ENCODE assay signal across 10 mouse cellular contexts in genomic region chr14:96518954-96519682, GRCm38 (mm10). TPM values are rescaled to one million over a fixed set of nuclear protein-coding genes. Genes with fewer than 3 reads are reported as not detected.
A peak's percentile ranks its signal among the peaks of the same experiment; 100 is the strongest.
DNase-seq lines count a peak whose midpoint lies in the region; TF ChIP-seq lines count a peak whose summit lies in the region.
"Had no signal": no experiment of that assay in that cellular context is flagged by ENCODE, and none has a peak within 500 bp of the region (broad histone marks: within the 10 kb centered on the region; RNA-seq: fewer than 3 reads in every experiment).

Gene Klhl1, minus strand, starts transcription at chr14:96519102.

- no peaks in the 10 kb centered on the region for H3K4me1 ChIP-seq in ES-Bruce4 (ENCODE audit: control insufficient read depth, insufficient read depth, low read length)

- DNase-seq in cerebellum, postnatal 14 days = peak; percentile 16 to 24
- no peak for DNase-seq in cerebellum, adult 11 months
- DNase-seq in frontal cortex, postnatal 10 days (ENCODE audit: low spot score in 2 of 2) = peak; percentile 17 to 31
- peak; percentile 26 for DNase-seq in mesoderm, embryonic 11.5 days (ENCODE audit: low read depth, low spot score)
- DNase-seq in telencephalon, adult 2 months (ENCODE audit: low read depth, low spot score) = peak; percentile 36
- DNase-seq in adrenal gland, adult 2 months = no peak
- DNase-seq in thymus, postnatal 36 days = no peak

- H3K27me3 ChIP-seq in ES-Bruce4 (ENCODE audit: control insufficient read depth, insufficient read depth, low read length, poor library complexity, severe bottlenecking) = peaks cover 3% of the 10 kb centered on the region; the same call in 1 of the 2 replicates

- no peak for TF ChIP-seq EP300 in ES-Bruce4 (IDR thresholded peaks at IDR 0.05; ENCODE audit: insufficient read depth, low read depth, low read length)

- H3K27ac ChIP-seq in ES-Bruce4 (ENCODE audit: insufficient read depth, low read length) = no peak within 1 kb of the TSS

- no peaks in the 10 kb centered on the region for H3K9me3 ChIP-seq in ES-Bruce4 (replicated peaks; ENCODE audit: control insufficient read depth, insufficient read depth, low read length, poor library complexity, severe bottlenecking)

- H3K4me3 ChIP-seq in ES-Bruce4 (ENCODE audit: low read depth, low read length) = peak within 1 kb of the TSS; percentile 17
- H3K4me3 ChIP-seq: erythroblast, embryonic 14.5 days had no signal

- TF ChIP-seq POLR2A in ES-Bruce4 (IDR thresholded peaks at IDR 0.05; ENCODE audit: insufficient read depth, low read length) = no peak

- TF ChIP-seq CTCF in ES-Bruce4 (IDR thresholded peaks at IDR 0.05; ENCODE audit: low read depth, low read length) = no peak

- H3K36me3 ChIP-seq in ES-Bruce4 (ENCODE audit: control insufficient read depth, insufficient read depth, low read length, poor library complexity, severe bottlenecking) = no peaks in the 10 kb centered on the region

- no peak within 1 kb of the TSS for H3K9ac ChIP-seq in ES-Bruce4 (ENCODE audit: low read depth, poor library complexity, severe bottlenecking)

RNA-seq across cellular contexts. Expression of gene Klhl1, which starts in this region (rescaled TPM):
- not detected in 2 replicates for polyA plus RNA-seq in ES-Bruce4 (2011; ENCODE audit: insufficient read depth, insufficient read length, low read depth, missing spikeins)
- total RNA-seq in adrenal gland, adult 2 months (2021) = not detected
- not detected in 2 replicates for polyA plus RNA-seq in adrenal gland, adult 2 months (2012; rRNA removed)
- total RNA-seq: neutrophil, adult 5-6 weeks had no signal
- polyA plus RNA-seq: erythroblast, embryonic 14.5 days had no signal

Comparison
In these comparisons a context has a peak if more than half of its experiments do, and no peak if none do; other contexts are left out.
1. DNase-seq: peak in cerebellum, postnatal 14 days (2 of 2), frontal cortex, postnatal 10 days (2 of 2), mesoderm, embryonic 11.5 days (single experiment) and telencephalon, adult 2 months (single experiment); none in cerebellum, adult 11 months (single experiment), adrenal gland, adult 2 months (single experiment) and thymus, postnatal 36 days (0 of 2).